Mouse (Mus musculus) embryonic facial prominence, embryonic 10.5 days (tissue): ENCODE results near the gene Galnt6. TPM values are rescaled to one million over a fixed set of nuclear protein-coding genes. Genes with fewer than 3 reads are reported as not detected.

Source experiments
- DNase-seq: peaks from one replicate; pipeline ENCODE4 v3.0.0-alpha.2; 2017; ENCODE audit warnings: low spot score
- H3K27ac ChIP-seq: fragments of 300-500 bp; sonication (generic); replicated peaks from 2 replicates; pipeline ENCODE4 v1.5.1; 2016; ENCODE audit warnings: mild to moderate bottlenecking
- H3K27me3 ChIP-seq: fragments of 300-500 bp; sonication (generic); replicated peaks from 2 replicates; pipeline ENCODE4 v1.6.1; 2016; ENCODE audit warnings: low read depth, mild to moderate bottlenecking; ENCODE audit not compliant: poor library complexity, severe bottlenecking
- H3K36me3 ChIP-seq: fragments of 300-500 bp; sonication (generic); replicated peaks from 2 replicates; pipeline ENCODE4 v1.6.1; 2016; ENCODE audit warnings: mild to moderate bottlenecking, moderate library complexity
- H3K4me1 ChIP-seq: fragments of 300-500 bp; sonication (generic); 2 replicates; pipeline ENCODE4 v1.6.1; 2016
- H3K4me3 ChIP-seq: fragments of 300-500 bp; sonication (generic); 2 replicates; pipeline ENCODE4 v1.5.1; 2016; ENCODE audit warnings: mild to moderate bottlenecking, moderate library complexity
- H3K9me3 ChIP-seq: fragments of 300-500 bp; sonication (generic); 2 replicates; pipeline ENCODE4 v1.6.1; 2016; ENCODE audit warnings: mild to moderate bottlenecking
- WGBS: fragments of 180-500 bp; shearing (Covaris S2); methylation state at CpG from one replicate; pipeline ENCODE4 v1.1.7; 2016; 5-methylcytosine and 5-hydroxymethylcytosine counted together
- polyA plus RNA-seq: library from polyadenylated mRNA; unstranded; fragments of >200 nt; fragmentation: Nextera tagmentation; extraction: Ambion mirVana; gene quantifications from 2 replicates; pipeline ENCODE4 v1.2.1, GENCODE M21; 2016

Gene Galnt6
- polyA plus RNA-seq, 1 experiment from 2014 or later = 0.16 TPM

DNA sequence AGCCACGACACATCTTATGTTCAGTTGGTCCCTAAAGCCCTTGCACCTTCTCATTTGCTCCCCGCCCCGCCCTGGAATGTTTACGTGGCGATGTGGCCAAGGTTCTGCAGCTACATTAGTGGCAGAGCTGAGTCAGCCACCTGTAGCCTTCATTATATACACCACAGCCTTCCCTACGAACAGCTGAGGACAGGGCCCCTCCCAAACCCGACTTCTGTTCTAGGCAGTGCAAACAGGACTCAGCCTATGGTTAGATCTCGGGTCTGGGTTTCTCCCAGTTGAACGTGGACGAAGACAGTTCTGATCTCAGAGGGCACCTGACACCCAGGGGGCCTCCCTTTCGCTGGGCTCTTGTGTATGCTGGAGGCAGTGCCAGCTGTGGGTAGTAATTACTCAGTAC lies 1.3 kb downstream of the Galnt6 start:
- H3K4me1 ChIP-seq = peaks cover 17% of the 10 kb centered on the region
- no peaks in the 10 kb centered on the region for H3K9me3 ChIP-seq
- H3K27ac ChIP-seq = no peak overlapping the region
- no peaks in the 10 kb centered on the region for H3K36me3 ChIP-seq
- H3K4me3 ChIP-seq = no peak overlapping the region
- no peak for DNase-seq
- WGBS = 86% methylated on average over 11 of the region's 11 CpGs
- peaks cover 65% of the 10 kb centered on the region for H3K27me3 ChIP-seq

DNA sequence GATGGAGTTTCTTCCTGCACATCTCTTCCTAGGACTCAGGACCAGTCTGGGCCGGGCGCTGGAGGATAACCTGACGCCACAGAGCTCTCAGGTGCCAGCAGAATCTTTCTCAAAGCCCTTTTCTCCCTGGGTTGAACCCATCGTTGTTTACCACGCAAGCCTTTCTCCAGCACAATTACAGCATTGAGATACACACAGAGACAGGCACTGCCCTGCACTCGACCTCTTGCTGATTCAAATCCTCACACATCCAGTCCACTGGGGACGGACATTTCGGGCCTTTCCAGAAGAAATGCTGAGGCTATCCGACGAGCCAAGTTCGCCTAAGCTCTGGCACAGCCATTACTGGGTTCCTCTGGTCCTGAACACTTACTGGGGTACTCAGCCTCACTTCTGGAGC lies 2.5 kb downstream of the Galnt6 start:
- Histone ChIP-seq H3K9me3 (no peaks in the 10 kb centered on the region), H3K27me3 (peaks cover 53% of the 10 kb centered on the region), H3K27ac (no peak overlapping the region), H3K4me3 (no peak overlapping the region), H3K4me1 (peaks cover 17% of the 10 kb centered on the region), H3K36me3 (no peaks in the 10 kb centered on the region)
- DNase-seq = no peak
- 84% methylated on average over 11 of the region's 11 CpGs for WGBS

DNA sequence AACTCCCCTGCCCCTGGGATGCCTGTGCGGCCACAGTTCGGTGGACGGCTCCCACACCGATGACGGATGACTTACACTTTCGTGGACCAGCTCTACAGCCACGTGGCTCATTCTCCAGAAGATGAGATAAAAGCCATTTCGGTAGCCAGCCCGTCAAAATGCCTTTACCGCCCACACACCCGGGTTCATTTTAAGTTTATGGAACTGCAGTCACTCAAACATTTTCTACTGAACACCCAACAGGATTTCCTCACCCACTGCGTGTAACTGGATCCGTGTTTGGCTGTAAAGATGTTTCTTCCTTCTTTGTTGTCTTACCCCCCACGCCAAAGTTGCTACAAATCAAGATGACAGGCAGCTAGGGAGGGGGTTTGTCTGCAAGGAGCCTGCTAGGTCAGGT lies 5.7 kb downstream of the Galnt6 start:
- Histone ChIP-seq H3K36me3 (no peaks in the 10 kb centered on the region), H3K9me3 (no peaks in the 10 kb centered on the region), H3K4me1 (peaks cover 2% of the 10 kb centered on the region), H3K4me3 (no peak overlapping the region), H3K27ac (no peak overlapping the region), H3K27me3 (peaks cover 21% of the 10 kb centered on the region)
- no peak for DNase-seq
- WGBS = 84% methylated on average over 14 of the region's 14 CpGs

DNA sequence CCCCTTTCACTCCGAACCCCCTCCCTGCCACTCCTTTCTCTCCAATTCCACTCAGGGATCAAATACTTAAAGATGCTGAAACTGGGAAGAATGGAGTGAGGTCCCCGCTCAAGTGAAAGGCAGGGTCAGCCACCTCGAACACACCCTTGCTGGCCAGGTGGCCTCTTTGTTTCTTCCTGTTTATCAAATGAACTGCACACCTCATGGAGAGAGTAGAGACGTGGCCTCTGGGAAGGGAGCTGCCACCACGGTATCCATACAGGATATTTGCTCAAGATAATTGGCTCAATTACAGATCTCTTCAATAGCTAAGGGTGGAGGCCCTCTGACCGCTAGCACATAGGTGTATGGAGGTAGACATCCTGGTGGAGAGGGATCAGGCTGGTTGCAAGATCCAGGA lies 6.6 kb downstream of the Galnt6 start:
- DNase-seq = no peak
- H3K9me3 ChIP-seq = no peaks in the 10 kb centered on the region
- no peaks in the 10 kb centered on the region for H3K4me1 ChIP-seq
- no peaks in the 10 kb centered on the region for H3K36me3 ChIP-seq
- 76% methylated on average over 6 of the region's 6 CpGs for WGBS
- peaks cover 12% of the 10 kb centered on the region for H3K27me3 ChIP-seq
- no peak overlapping the region for H3K4me3 ChIP-seq
- no peak overlapping the region for H3K27ac ChIP-seq

DNA sequence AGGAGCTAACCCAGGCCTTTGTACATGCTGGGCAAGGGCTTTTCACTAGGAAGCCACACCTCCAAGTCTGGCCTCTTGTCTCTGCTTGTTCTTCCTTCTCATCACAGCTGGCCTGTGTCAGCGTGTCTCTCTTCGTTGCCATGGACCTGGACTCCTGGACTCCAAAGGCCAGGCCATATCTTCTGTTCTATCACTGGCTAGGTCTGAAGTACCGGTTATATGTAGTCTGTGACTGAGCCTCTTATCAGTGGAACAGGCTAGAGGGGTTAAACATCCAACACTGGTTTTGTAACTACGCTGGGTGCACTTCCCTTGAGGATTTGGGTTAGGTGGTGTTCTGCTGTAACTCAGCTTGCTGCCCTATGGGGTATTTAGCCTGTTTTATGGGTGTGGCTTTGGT lies 7.2 kb downstream of the Galnt6 start:
- peaks cover 6% of the 10 kb centered on the region for H3K27me3 ChIP-seq
- H3K36me3 ChIP-seq = no peaks in the 10 kb centered on the region
- no peak overlapping the region for H3K4me3 ChIP-seq
- DNase-seq = no peak
- H3K9me3 ChIP-seq = no peaks in the 10 kb centered on the region
- no peak overlapping the region for H3K27ac ChIP-seq
- H3K4me1 ChIP-seq = no peaks in the 10 kb centered on the region
- 75% methylated on average over 4 of the region's 4 CpGs for WGBS

DNA sequence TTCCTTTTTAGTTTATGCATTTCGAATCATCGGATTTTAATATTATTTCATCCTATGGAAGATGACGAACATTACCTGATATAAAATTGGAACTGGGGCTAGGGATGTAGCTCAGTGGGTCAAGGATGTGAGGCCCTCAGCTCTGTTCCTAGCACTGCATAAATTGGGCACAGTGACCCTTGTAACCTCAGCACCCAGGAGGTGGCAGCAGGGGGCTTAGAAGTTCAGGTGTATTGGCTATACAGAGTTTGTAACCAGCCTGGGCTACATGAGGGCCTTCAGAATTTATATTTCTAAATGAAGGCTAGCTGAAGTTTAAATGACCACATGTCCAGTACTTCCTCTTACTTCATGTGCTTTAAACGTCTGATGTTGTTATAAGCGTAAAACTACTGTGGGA lies 7.7 kb downstream of the Galnt6 start:
- Histone ChIP-seq H3K36me3 (no peaks in the 10 kb centered on the region), H3K4me3 (no peak overlapping the region), H3K4me1 (no peaks in the 10 kb centered on the region), H3K27me3 (peaks cover under 1% of the 10 kb centered on the region), H3K27ac (no peak overlapping the region), H3K9me3 (no peaks in the 10 kb centered on the region)
- DNase-seq = no peak
- WGBS = 92% methylated on average over 5 of the region's 5 CpGs

DNA sequence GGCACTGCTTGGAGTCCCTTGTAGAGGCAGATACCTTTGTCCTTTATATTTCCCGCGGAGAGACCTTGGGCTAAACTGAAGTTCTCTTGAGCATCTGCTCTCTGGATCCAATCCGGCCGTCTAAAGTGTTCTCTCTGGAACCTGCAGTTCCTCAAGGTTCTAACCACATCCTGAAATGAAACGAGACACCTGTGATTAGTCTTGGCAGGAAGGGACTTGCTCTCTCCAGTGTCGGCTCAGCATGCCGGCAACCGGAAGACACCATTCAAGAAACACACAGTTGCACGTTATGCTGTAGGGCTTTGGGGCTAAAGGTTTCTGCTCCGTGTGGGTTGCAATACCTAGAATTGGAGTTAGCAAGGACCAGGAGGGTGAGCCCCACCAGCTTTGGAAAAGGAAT lies 9.1 kb downstream of the Galnt6 start:
- H3K4me3 ChIP-seq = no peak overlapping the region
- no peak overlapping the region for H3K27ac ChIP-seq
- H3K36me3 ChIP-seq = no peaks in the 10 kb centered on the region
- no peaks in the 10 kb centered on the region; the same call in none of the 2 replicates for H3K27me3 ChIP-seq
- H3K9me3 ChIP-seq = no peaks in the 10 kb centered on the region
- WGBS = 86% methylated on average over 10 of the region's 10 CpGs
- DNase-seq = no peak
- H3K4me1 ChIP-seq = 0 out of 2 replicates have a peak, but pooled peaks cover 2% of the 10 kb centered on the region

DNA sequence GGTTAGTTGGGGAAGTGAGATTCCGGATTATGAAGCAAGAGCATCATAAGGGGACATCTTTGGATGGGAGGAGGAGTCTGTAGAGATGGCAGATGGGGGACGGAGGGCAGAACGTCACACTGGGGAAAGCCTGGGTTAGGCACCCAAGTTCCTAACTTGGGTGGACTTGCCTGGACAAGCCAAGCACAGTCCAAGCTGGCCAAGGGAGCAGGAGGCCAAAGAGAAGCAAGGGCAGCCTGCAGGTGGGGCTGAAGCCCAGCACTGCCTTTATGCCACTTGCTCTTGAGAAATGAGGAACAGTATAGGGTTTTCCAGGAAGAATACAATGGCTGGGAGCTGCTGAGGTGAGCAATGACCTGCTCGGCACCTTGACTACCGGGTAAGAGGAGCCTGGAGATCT lies 10.0 kb downstream of the Galnt6 start:
- no peaks in the 10 kb centered on the region; the same call in none of the 2 replicates for H3K27me3 ChIP-seq
- 91% methylated on average over 5 of the region's 5 CpGs for WGBS
- H3K36me3 ChIP-seq = no peaks in the 10 kb centered on the region

DNA sequence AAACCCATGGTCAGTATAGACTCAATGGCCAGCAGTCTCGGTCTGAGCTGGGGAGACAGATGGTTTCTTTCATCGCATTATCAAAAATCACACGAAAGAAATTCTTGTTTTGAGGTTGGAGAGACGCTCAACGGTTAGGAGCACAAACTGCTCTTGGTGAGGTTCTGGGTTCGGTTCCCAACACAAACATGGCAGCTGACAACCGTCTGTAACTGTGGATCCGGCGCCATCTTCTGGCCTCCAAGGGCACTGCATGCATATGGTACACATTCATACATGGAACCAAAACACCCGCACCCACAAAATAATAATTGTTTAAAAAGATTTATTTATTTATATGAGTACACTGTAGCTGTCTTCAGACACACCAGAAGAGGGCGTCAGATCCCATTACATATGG lies 10.6 kb downstream of the Galnt6 start:
- H3K4me1 ChIP-seq = 0 out of 2 replicates have a peak, but pooled peaks cover 4% of the 10 kb centered on the region
- no peaks in the 10 kb centered on the region for H3K9me3 ChIP-seq
- H3K36me3 ChIP-seq = no peaks in the 10 kb centered on the region
- H3K27me3 ChIP-seq = no peaks in the 10 kb centered on the region; the same call in 1 of the 2 replicates
- H3K4me3 ChIP-seq = no peak overlapping the region
- no peak overlapping the region for H3K27ac ChIP-seq
- WGBS = 79% methylated on average over 11 of the region's 11 CpGs
- DNase-seq = no peak

More for the DNA sequence above, 10.0 kb downstream of the Galnt6 start:
- Histone ChIP-seq H3K4me3 (no peak overlapping the region), H3K27ac (no peak overlapping the region), H3K4me1 (0 out of 2 replicates have a peak, but pooled peaks cover 2% of the 10 kb centered on the region), H3K9me3 (no peaks in the 10 kb centered on the region)
- no peak for DNase-seq

DNA sequence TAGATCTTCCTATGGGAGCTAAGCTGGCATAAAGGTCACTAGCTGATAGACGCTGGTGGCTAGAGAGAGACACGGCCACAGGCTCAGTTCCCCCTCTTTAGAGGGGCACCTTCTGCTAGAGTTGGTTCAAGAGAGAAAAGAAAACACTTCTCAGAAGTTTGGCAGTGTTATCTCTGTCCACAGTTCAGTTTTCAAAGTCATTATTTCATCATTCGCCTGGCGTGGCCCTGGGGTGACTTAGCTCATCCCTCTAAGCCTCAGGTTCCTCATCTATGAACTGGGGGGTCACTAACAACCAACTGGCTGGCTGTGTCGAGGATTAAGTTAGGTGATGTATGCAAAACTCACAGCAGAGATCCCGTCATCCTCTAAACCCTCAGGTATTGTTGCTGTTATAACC lies 11.2 kb downstream of the Galnt6 start:
- H3K4me1 ChIP-seq = peaks cover 10% of the 10 kb centered on the region
- no peak for DNase-seq
- no peaks in the 10 kb centered on the region for H3K9me3 ChIP-seq
- H3K27ac ChIP-seq = no peak overlapping the region
- no peaks in the 10 kb centered on the region; the same call in 1 of the 2 replicates for H3K27me3 ChIP-seq
- no peak overlapping the region for H3K4me3 ChIP-seq
- WGBS = 85% methylated on average over 6 of the region's 6 CpGs
- H3K36me3 ChIP-seq = no peaks in the 10 kb centered on the region

DNA sequence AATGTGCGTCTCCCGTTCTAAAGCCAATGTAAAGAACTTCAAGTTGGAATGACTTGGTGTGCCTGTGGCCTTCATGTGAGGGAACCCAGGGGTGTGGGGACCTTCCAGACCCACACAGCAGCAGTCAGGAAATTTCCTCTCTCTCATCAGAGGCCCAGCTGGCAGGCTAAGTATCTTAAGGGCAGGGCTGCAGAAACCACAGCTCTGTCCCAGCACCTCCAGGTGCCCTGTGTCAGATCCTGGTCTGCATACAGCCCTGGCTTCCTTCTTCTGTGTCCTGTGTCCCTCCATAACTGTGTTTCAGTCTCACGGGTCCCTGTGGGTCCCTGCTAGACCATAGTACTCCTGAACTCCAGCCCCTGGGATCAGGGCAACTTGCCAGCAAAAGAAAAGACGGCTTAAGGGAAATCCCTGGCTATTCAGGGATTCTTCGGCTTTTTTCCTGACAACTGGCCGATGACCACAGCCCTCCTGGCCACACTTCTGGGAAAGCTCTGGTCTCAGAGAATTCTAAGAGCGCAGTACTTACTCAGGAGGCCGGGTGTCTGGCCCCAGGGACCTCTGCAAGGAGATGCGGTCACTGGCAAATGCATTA lies 13.7 kb downstream of the Galnt6 start:
- 73% methylated on average over 9 of the region's 9 CpGs for WGBS
- Histone ChIP-seq H3K27ac (no peak overlapping the region), H3K36me3 (no peaks in the 10 kb centered on the region), H3K4me3 (no peak overlapping the region), H3K4me1 (peaks cover 18% of the 10 kb centered on the region), H3K27me3 (no peaks in the 10 kb centered on the region), H3K9me3 (no peaks in the 10 kb centered on the region)
- DNase-seq = no peak

DNA sequence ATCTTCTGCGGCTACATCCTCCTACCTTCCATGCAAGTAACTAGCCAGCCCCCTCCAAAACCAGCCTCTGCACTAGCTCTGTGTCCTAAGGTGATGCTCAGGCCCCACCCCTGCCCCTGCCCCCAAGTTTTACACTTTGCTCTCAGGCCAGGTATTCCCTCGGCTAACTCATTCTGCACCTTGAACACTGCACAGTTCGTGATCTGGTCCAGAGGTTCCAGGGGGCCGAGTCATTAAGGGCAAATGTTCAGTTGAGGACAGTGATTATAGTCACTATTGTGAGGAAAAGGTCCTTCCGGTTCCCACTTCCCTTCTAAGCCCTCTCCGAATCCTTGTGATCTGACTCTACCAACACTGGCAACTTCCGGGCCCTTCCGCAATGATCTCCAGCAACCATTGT lies 14.7 kb downstream of the Galnt6 start:
- 89% methylated on average over 8 of the region's 8 CpGs for WGBS
- no peaks in the 10 kb centered on the region for H3K27me3 ChIP-seq
- H3K27ac ChIP-seq = no peak overlapping the region
- H3K9me3 ChIP-seq = no peaks in the 10 kb centered on the region
- H3K36me3 ChIP-seq = no peaks in the 10 kb centered on the region
- H3K4me1 ChIP-seq = peaks cover 18% of the 10 kb centered on the region
- H3K4me3 ChIP-seq = no peak overlapping the region
- no peak for DNase-seq

DNA sequence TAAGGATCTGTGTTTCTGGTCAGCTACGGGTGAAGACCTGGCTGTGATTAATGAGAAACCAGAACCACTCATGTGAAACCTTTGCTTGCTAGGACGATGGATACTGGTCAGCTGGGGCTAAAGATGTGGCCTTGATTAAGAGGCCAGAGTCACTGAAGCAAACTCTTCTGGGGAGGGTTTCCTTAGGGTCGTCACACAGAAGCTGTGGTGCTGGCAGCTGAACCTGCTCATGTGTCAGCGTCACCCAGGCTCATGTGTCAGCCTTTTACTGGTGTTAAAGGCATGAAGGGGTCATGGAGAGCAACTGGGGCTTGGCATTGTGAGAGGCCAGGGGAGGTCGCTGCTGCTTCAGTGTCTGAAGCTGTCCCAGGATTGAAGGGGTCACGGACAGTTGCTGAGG lies 18.3 kb downstream of the Galnt6 start:
- no peak for DNase-seq
- Histone ChIP-seq H3K27ac (no peak overlapping the region), H3K27me3 (no peaks in the 10 kb centered on the region; the same call in 1 of the 2 replicates), H3K4me1 (peaks cover 26% of the 10 kb centered on the region), H3K9me3 (no peaks in the 10 kb centered on the region), H3K36me3 (no peaks in the 10 kb centered on the region), H3K4me3 (no peak overlapping the region)
- WGBS = 63% methylated on average over 6 of the region's 6 CpGs
